Mouse (Mus musculus): ENCODE measurements at regions not wholly inside any gene's neighbourhood (a gene's known extent, or its start where the extent isn't known, plus 50 kb on each side); places are given as distances from the start of the nearest gene placed in this dataset.

DNA sequence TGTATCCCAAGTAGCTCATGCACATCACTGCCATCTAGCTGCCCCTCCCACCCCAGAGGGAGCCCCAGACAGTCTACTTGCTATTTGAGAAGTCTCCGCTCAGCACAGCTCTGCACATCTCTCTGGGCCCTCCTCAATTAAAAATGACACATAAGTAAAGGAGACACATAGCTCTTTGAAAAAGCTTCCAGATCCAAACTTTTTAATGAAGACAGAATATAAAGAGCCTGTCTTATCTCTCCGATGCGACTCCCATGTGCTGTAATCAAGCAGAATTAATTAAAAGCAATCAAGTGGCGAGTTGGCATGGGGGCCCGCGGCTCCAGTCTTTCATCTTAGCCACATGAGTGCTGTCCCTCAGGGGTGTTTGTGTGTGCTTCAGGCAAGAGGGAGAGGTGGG lies 144.6 kb upstream of the Gjb5 start:
- DNase-seq = no peak

DNA sequence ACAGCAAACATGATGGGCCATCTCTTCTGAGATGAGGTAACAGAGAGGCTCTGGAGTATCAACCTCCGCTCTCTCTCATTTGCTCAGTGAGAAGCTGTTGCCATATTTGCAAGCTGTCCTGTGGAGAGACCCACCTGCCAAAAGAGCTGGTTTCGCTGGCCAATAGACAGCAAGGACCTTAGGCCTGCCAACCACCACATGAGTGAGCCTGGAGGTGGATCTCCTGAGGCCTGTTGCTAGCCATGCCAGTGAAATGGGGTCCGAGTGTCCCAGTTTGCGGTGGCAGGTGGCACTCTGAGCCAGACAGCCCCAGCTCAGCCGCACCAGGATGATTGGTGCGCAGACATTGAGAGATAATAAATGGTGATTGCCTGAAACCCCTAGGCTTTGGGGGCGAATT lies 143.9 kb upstream of the Gjb5 start:
- peak; percentile 26 to 27 for DNase-seq

DNA sequence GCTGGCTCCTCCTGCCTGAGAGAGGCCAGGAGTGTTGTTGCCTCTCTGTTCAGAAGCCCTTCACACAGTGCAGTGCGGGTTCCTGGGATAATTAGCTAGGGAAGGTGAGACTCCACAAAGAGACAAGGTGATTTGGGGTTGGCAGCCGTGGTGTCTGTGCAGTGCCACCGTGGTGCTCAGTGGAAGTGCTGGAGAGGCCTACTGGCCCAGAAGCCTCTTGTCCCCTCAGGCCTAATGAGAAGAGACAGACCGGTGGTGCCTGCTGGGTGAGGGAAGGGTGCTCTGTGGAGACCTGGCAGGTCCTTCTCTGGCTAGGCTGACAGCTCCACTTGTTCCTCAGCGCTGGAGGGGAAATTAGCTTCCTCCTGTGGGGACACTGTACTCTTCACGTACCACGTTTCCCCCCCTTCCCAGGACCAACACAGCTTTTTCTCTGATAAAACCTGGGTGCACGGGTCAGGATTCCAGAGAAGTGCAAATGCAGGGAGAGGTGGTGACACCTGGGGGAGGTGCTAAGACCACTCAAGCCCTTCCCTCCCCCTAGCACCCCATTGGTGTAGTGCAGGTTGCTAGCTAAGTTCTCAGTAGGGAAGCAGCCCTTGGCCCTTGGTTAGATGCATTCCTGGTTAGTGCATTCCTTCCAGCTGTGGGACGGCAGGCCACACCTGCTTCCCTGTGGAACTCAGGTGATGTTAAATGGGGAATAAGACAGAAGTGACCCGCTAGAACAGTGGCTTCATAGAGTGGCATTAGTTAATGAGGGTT lies 129.2 kb upstream of the Gjb5 start:
- peak; percentile 46 to 50 for DNase-seq

DNA sequence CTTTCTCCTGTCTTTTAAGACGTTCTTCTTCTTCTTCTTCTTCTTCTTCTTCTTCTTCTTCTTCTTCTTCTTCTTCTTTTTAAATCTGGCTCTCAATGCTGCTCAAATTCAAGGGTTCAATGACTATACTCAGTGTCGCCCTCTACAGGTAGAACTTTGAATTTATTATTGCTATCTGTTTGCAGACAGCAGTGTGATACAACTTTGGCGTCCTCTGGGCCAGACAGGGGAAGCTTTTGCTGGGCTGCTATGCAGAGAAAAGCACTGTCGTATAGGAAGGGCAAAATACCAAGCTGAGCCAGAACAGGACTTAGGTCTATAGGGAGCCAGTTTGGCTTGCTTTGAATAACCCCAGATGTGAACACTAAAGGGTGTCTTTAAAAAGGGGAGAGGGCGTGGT lies 127.3 kb upstream of the Gjb5 start:
- no peak for DNase-seq

DNA sequence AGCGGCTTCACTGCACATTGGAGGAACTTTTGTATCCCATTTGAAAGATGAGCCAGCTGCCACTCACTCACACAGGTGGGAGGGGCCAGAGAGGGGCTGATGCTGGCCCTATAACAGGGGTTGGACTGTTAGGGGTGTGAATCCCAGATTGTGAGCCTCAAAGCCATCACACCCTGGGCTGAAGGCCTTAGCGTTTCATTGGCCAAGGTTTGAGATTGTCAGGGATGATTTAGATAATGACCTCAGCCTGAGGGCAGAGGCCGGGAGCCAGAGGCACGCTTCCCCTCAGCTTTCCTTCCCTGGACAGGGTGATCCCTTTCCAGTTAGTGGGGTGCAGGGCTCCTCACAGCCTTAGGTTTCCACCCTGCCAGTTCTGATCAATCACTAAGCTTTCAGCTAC lies 124.5 kb upstream of the Gjb5 start:
- no peak for DNase-seq

DNA sequence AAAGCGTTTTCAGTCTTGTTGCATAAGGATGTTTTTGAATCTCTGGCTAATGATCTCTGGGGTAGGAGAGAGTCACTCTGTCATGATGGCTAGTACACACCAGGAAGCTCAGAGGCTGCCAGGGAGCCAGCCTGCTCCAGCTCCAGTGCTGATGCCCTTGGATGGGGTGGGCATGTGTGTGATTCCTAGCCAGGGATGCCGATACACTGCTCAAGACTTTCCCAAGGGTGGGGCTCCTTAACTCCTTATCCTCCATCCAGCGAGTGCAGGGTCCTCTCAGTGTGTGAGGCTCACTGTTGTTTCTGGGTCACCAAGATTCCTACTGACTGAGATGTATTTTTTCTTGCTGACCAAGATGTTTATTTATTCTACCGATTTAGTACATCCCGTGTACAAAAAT lies 122.4 kb upstream of the Gjb5 start:
- no peak for DNase-seq

DNA sequence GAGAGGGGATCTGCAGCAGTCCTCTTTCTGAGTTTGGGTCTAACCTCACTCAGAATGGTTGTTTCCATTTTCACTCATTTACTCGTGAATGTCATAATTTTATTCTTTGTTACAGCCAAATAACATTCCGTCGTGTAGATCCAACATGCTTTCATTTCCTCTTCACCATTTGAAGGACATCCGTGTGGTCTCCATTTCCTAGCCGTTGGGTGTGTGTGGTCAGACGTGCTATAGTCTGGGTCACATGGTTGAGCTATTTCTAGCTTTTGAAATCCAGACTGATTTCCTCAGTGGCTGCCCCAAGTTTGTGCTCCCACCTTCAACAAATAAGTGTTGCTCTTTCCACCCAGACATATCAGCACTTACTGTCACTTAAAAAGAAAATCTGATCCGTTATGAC lies 111.9 kb upstream of the Gjb5 start:
- no peak for DNase-seq

- no peak for DNase-seq
These were observed 96.6 kb upstream of the Gjb5 start for GRCm38 (mm10) chr4:127454511-127455119.

GRCm38 (mm10) chr4:127452081-127452480 lies 94.1 kb upstream of the Gjb5 start:
- no peak for DNase-seq

GRCm38 (mm10) chr4:127445300-127445699 lies 87.3 kb upstream of the Gjb5 start:
- no peak for DNase-seq

DNA sequence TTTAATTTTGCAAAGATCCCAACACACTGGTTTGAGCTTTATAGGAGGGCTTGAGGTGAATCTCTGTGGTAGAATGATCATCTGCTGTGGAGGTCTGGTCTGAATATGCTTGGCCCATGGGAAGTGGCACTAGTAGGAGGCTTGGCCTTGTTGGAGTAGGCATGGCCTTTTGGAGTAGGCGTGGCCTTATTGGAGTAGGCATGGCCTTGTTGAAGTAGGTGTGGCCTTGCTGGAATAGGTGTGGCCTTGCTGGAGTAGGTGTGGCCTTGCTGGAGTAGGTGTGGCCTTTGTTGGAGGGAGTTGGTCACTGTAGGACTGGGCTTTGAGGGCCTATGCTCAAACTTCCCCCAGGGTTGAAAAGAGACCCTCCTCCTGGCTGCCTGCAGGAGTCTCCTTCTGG lies 86.1 kb upstream of the Gjb5 start:
- DNase-seq = no peak

- DNase-seq = no peak
These were observed 84.0 kb upstream of the Gjb5 start for GRCm38 (mm10) chr4:127442001-127442400.

DNA sequence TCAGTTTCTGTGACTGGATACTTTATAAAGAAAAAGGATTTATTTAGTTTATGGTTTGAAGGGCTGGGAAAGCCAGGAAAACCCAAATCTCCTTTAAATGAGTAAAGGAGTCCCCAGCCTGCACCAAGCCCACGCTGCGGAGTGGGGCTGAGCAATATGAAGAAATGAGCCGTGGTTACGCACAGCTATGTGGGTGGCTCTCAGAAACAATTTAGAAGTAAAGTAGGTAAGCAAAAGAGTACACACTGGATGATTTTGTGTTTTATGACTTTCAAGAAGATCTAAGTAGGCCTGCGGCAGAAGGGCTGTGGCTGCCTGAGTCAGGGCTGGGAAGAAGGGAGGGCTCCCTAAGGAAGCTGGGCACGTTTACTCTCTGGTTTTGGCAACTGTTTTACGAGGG lies 82.6 kb upstream of the Gjb5 start:
- no peak for DNase-seq

GRCm38 (mm10) chr4:127435076-127435475 lies 77.1 kb upstream of the Gjb5 start:
- DNase-seq = peak; percentile 49 to 69

DNA sequence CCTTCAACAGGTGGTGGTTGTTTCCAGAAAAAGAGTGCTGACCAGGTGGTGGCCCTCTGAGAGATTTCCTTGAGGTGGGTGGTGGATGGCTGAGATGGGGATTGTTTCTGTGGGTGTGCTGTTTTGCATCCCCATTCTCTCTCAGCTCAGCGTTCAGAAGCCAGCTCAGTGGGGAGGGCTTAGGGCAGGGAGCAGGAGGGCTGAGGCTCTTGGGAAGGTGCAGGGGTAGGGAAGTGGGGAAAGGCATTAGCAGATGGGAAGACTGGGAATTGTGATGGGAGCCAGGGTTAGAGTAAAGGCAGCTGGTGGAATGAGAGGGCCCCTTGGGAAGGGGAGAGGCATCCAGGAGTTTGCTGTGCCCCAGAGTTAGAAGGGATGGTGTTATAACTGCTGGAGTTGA lies 72.3 kb upstream of the Gjb5 start:
- no peak for DNase-seq

- no peak for DNase-seq
These were observed 71.8 kb upstream of the Gjb5 start for GRCm38 (mm10) chr4:127429748-127430147.

- no peak for DNase-seq
These were observed 65.9 kb upstream of the Gjb5 start for GRCm38 (mm10) chr4:127423855-127424254.

- peak; percentile 15 to 24 for DNase-seq
These were observed 64.0 kb upstream of the Gjb5 start for GRCm38 (mm10) chr4:127421927-127422450.

DNA sequence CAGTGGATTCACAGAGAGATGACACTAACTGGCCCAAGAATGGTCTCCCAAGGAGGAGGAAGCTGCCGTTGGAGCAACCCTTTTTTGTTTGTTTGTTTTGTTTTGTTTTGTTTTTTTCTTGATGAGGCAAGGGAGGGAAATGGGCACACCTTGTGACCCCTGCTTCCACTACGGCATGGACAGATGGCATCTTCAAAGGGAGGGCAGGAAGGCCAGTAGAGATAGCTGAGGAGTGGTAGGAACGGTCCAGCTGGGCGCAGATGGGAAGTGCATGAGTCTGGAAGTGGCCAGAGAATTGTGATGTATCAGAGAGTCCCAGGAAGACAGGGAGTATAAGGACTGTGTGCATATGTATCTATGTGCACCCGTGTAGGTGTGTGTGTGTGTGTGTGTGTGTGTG lies 63.1 kb upstream of the Gjb5 start:
- no peak for DNase-seq

GRCm38 (mm10) chr4:127419786-127420120 lies 61.8 kb upstream of the Gjb5 start:
- DNase-seq = no peak

- peak; percentile 43 to 61 for DNase-seq
These were observed 61.2 kb upstream of the Gjb5 start for GRCm38 (mm10) chr4:127419062-127419785.

GRCm38 (mm10) chr4:127416906-127417305 lies 58.9 kb upstream of the Gjb5 start:
- DNase-seq = no peak

DNA sequence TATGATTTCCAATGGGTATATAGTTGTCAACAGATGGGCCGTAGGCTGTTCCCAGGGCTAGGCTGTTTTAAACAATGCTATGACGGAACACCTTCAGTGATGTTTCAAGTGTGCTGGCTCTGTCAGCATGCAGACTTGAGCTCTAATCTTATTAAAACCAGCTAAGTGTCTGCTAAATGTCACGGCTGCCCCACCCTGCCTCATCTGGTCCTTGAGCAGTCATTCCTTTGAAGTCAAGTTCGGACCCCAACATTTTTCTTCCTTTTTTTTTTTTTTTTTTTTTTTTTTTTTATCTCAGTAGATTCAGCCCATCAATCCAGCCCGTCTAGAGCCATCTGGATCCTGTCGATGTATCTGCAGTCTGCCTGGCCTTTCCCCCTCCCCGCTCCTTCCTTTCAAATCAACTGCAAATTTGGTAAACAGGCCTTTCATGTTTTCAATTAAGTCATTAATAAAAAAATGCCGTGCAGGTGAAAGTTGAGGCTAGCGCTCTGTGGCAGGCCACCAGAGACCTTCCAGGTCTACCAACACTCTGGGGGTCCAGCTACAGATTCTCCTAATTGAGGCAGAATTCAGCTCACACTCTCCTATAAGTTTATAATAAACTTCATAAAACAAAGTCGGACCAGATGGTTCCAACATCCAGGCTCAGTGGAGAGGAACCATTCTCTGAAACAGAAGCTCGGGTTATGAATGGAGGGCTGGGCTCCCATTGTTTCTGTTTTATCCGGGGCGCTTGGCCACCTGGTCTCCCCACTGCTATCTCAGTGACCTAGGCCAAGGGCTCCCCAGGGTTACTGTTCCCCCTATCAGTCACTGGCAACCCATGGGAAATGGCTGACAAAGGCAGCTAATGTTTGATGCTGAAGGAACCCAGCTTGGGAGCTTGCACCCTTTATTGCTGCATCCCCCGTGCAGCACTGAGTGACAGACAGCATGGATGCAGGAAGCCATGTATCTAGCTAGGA lies 56.3 kb upstream of the Gjb5 start:
- no peak for DNase-seq

All from cerebellum, adult 18-20 months (tissue).